Mouse (Mus musculus) midbrain, embryonic 12.5 days (tissue): ENCODE measurements at regions not wholly inside any gene's neighbourhood (a gene's known extent, or its start where the extent isn't known, plus 50 kb on each side); places are given as distances from the start of the nearest gene placed in this dataset.

ENCODE experiments used
- ATAC-seq: fragments of 200-750 bp; cut with Nextera tagmentation; 2 replicates; pipeline ENCODE4 v1.8.0; 2017; ENCODE audit warnings: low read depth, moderate TSS enrichment, moderate library complexity; ENCODE audit not compliant: low FRiP score
- H3K27ac ChIP-seq: fragments of 300-500 bp; sonication (generic); replicated peaks from 2 replicates; pipeline ENCODE4 v1.5.1; 2016; ENCODE audit warnings: mild to moderate bottlenecking
- H3K27me3 ChIP-seq: fragments of 300-500 bp; sonication (generic); 2 replicates; pipeline ENCODE4 v1.6.1; 2016; ENCODE audit warnings: mild to moderate bottlenecking
- H3K36me3 ChIP-seq: fragments of 300-500 bp; sonication (generic); 2 replicates; pipeline ENCODE4 v1.6.1; 2016
- H3K4me1 ChIP-seq: fragments of 300-500 bp; sonication (generic); 2 replicates; pipeline ENCODE4 v1.6.1; 2016
- H3K4me2 ChIP-seq: fragments of 300-500 bp; sonication (generic); replicated peaks from 2 replicates; pipeline ENCODE4 v1.6.1; 2016; ENCODE audit warnings: mild to moderate bottlenecking, moderate library complexity
- H3K4me3 ChIP-seq: fragments of 300-500 bp; sonication (generic); 2 replicates; pipeline ENCODE4 v1.5.1; 2016; ENCODE audit warnings: mild to moderate bottlenecking
- H3K9ac ChIP-seq: fragments of 300-500 bp; sonication (generic); replicated peaks from 2 replicates; pipeline ENCODE4 v1.6.1; 2016; ENCODE audit warnings: mild to moderate bottlenecking, moderate library complexity
- H3K9me3 ChIP-seq: fragments of 300-500 bp; sonication (generic); 2 replicates; pipeline ENCODE4 v1.6.1; 2016; ENCODE audit warnings: mild to moderate bottlenecking
- WGBS: fragments of 180-500 bp; shearing (Covaris S2); methylation state at CpG from one replicate; pipeline ENCODE4 v1.1.7; 2016; 5-methylcytosine and 5-hydroxymethylcytosine counted together

DNA sequence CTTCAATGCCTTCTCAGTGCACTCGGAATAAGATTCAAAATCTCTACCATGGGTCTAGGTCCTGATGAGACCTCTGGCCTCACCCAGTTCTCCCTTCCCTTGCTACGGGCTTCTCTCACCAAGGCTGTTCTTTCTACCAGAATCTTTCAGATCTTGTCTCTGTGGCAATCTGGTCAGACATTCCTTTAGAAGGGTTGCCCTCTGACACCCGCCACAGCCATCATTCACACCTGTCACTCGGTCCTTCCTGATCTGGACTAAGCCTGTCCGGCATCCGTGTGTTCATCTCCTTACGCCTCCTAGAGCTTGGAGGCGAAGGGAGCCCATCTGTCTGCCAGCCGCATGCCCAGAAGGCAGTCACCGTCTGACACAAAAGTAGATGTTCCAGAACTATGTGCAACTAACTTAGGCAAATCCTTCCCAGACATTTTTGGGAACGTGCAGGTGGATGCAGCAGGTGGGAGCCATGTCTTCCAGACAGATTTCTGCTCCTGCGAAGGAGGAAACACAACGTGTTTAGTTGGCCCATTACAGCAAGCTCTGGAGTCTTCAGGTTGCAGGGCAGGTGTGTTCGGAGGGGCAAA is 77.7 kb downstream of the Fam76b start:
- Histone ChIP-seq H3K4me3 (no peak overlapping the region), H3K4me2 (no peak overlapping the region), H3K4me1 (no peaks in the 10 kb centered on the region), H3K9ac (no peak overlapping the region), H3K27ac (no peak overlapping the region), H3K36me3 (no peaks in the 10 kb centered on the region), H3K27me3 (no peaks in the 10 kb centered on the region), H3K9me3 (no peaks in the 10 kb centered on the region)
- 89% methylated on average over 14 of the region's 14 CpGs for whole genome bisulfite sequencing
- ATAC-seq = no peak

DNA sequence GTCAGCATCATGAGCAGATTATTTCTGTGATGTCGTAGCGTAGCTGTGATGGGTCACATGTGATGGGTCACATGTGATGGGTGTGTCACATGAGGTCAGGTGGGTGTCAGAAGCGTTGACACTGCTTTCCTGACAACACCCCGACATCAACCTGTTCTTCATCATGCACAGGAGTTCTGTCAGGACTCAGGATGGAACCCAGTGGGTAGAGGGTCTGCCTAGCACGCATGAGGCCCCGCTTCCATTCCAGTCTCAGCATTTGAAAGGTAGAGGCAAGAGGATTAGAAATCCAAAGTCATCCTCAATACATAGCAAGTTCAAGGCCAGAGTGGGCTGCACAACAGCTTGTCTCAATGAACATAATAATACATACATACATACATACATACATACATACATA is 79.2 kb downstream of the Fam76b start:
- H3K27ac ChIP-seq = no peak overlapping the region
- H3K4me2 ChIP-seq = no peak overlapping the region
- ATAC-seq = no peak
- no peak overlapping the region for H3K9ac ChIP-seq
- no peak overlapping the region for H3K4me3 ChIP-seq
- no peaks in the 10 kb centered on the region for H3K9me3 ChIP-seq
- H3K27me3 ChIP-seq = no peaks in the 10 kb centered on the region
- H3K4me1 ChIP-seq = no peaks in the 10 kb centered on the region
- WGBS = 91% methylated on average over 6 of the region's 6 CpGs
- no peaks in the 10 kb centered on the region for H3K36me3 ChIP-seq

DNA sequence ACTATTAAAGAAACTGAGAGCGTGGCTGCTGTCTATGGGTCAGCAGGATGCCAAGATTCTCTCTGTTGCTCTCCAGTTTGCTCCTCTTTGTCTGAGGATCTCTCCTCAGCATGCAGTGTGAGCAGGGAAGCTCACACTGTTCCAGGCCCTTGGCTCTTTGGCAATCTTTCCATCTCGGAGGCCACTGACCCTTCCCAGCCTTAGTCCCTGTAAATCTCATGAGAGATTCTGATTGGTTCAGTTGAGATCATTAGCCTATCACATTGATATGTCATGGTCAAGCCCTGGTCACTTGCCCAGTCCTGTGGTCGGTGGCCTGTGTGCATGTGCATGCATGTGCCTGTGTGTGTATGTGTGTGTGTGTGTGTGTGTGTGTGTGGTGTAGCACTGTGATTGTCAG is 82.1 kb downstream of the Fam76b start:
- no peak overlapping the region for H3K4me3 ChIP-seq
- no peak overlapping the region for H3K4me2 ChIP-seq
- no peak for ATAC-seq
- no peaks in the 10 kb centered on the region for H3K36me3 ChIP-seq
- H3K9me3 ChIP-seq = no peaks in the 10 kb centered on the region
- no peaks in the 10 kb centered on the region for H3K27me3 ChIP-seq
- H3K4me1 ChIP-seq = no peaks in the 10 kb centered on the region
- H3K27ac ChIP-seq = no peak overlapping the region
- 60% methylated on average over 3 of the region's 3 CpGs for WGBS
- no peak overlapping the region for H3K9ac ChIP-seq

DNA sequence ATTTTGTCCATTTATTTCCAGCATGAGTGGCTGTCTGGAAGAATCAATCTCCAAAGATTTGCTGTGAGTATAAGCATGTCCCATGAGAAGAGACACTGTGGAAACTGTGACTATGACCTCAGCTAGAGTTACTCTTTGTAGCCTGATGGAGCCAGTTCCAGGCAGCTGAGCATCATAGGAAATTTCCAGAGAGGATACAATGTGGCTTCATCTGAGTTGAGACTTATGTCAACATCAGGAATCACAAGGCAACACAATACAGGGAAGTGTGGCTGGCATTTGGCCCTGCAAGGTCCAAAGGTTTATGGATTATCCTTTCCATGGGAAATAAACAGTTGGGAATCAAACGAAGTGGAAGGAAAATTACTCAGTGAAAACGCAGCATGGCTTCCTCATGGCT is 82.6 kb downstream of the Fam76b start:
- ATAC-seq = no peak
- Histone ChIP-seq H3K36me3 (no peaks in the 10 kb centered on the region), H3K27me3 (no peaks in the 10 kb centered on the region), H3K9me3 (no peaks in the 10 kb centered on the region), H3K4me2 (no peak overlapping the region), H3K4me1 (no peaks in the 10 kb centered on the region), H3K9ac (no peak overlapping the region), H3K27ac (no peak overlapping the region), H3K4me3 (no peak overlapping the region)
- 83% methylated on average over 2 of the region's 2 CpGs for WGBS

DNA sequence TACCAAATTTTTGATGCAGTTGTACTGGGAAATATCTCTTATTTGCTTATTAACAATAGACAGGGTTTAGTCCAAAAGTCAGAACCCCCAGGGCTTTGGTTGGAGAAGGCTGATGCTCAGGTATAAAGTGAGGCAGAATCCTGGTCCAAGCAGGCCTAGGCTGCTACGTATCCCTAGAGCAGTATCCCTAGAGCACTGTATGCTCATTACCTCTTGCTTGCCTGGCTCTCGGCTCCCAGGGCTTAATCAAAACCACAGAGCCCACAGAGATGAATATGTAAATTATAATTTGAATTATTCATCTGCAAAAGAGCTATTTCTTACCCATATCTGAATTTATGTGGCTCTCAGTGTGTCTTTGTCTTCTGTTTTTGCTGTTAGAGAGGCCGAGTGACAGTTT is 85.9 kb downstream of the Fam76b start:
- no peak for ATAC-seq
- Histone ChIP-seq H3K4me2 (no peak overlapping the region), H3K4me3 (no peak overlapping the region), H3K9me3 (no peaks in the 10 kb centered on the region), H3K27ac (no peak overlapping the region), H3K9ac (no peak overlapping the region), H3K36me3 (no peaks in the 10 kb centered on the region), H3K27me3 (no peaks in the 10 kb centered on the region), H3K4me1 (peaks cover 1% of the 10 kb centered on the region; the same call in 1 of the 2 replicates)
- 69% methylated on average over 3 of the region's 3 CpGs for WGBS

DNA sequence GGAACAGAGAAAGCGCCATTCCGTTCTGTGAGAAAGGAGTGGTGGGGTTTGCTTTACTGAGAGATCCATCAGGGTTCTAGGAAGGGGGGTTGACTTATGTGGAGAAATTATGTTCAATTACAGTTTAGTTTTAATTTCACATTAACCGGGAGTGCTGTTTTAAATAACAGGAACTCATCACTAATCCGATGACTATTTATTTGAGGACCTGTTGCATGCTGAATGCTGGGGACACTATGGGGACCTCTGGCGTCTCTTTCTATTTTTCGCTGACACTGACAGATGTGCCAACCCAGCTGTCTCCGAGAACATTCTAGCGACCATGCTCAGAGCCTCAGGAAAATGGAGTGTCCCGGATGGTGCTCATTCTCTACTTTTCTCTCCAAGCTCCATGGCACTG is 86.6 kb downstream of the Fam76b start:
- Histone ChIP-seq H3K27ac (no peak overlapping the region), H3K4me1 (peaks cover 7% of the 10 kb centered on the region), H3K9ac (no peak overlapping the region), H3K4me3 (no peak overlapping the region), H3K9me3 (no peaks in the 10 kb centered on the region), H3K4me2 (no peak overlapping the region), H3K27me3 (no peaks in the 10 kb centered on the region), H3K36me3 (no peaks in the 10 kb centered on the region)
- ATAC-seq = no peak
- WGBS = 90% methylated on average over 9 of the region's 9 CpGs

DNA sequence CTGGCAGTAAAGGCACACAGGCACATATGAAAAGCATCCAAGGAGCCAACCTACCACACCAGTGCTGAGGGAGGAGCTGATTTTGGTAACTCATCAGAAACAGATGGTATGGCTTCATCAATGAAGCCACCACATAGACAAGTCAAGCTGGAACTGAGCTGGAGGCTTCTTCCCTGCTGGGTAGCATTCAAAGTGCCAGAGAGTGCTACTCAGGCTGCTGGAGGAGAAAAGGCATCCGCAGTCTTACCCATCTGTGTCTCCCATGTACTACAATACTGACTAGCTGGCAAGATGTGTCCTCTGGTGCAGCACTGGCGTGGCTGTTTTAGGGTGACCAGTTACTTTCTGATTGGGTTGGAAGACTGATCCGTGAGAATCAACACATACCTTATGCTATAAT is 87.3 kb downstream of the Fam76b start:
- Histone ChIP-seq H3K4me1 (peaks cover 7% of the 10 kb centered on the region), H3K4me2 (no peak overlapping the region), H3K9me3 (no peaks in the 10 kb centered on the region), H3K4me3 (no peak overlapping the region), H3K36me3 (no peaks in the 10 kb centered on the region), H3K27ac (no peak overlapping the region), H3K9ac (no peak overlapping the region), H3K27me3 (no peaks in the 10 kb centered on the region)
- WGBS = 87% methylated on average over 3 of the region's 3 CpGs
- ATAC-seq = no peak

DNA sequence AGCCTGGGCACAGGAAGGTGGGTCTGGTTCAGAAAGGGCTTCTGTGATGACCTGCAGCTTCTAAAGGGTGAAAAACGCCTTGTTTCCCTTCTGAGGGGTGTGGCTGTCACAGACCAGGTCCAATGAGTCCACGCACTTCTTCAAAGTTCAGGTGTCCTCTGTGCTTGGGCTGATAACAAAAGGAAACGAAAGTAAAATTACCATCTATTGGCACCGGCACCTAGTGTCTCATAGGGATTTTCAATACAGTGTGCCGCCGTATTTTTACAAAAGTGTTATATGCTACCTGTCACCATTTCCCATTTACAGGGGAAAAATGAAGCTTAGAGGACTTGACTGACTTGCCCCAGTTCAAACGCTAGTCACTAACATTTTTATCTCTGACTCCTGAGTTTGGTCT is 89.3 kb downstream of the Fam76b start:
- Histone ChIP-seq H3K4me2 (no peak overlapping the region), H3K9ac (no peak overlapping the region), H3K27ac (no peak overlapping the region), H3K4me1 (peaks cover 7% of the 10 kb centered on the region), H3K27me3 (no peaks in the 10 kb centered on the region), H3K9me3 (no peaks in the 10 kb centered on the region), H3K4me3 (no peak overlapping the region), H3K36me3 (no peaks in the 10 kb centered on the region)
- no peak for ATAC-seq
- 89% methylated on average over 7 of the region's 7 CpGs for WGBS

DNA sequence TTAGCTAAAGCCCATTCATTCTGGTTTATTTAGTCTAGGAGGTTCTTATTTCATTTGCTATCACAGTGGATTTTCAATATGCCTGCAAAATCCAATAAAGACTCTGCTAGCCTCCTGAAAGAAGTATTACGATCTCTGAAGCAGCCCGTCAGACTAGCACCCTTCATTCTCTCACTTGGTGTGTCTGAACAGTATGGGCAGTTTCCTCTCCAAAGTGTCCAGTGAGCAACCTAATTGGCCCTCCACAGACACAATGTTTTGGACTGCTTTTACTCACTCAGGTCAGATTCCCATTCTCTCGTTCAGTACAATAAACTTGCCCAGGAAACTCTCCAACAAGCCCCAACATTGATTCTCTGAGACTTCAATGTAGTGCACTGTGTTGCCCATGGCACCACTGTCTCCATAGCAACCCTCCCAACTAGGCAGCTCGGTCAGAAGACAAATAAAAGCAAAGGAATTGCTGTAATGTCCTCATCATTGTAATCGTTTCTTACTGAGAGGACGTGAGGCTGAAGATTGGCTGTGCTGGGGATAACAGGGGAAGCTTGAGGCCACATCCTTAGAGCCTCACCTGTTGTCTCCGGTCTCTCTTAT is 91.2 kb downstream of the Fam76b start:
- peak; percentile 59; the same call in 1 of the 2 replicates for ATAC-seq
- Histone ChIP-seq H3K9me3 (no peaks in the 10 kb centered on the region), H3K9ac (no peak overlapping the region), H3K27ac (no peak overlapping the region), H3K36me3 (no peaks in the 10 kb centered on the region), H3K4me3 (no peak overlapping the region), H3K27me3 (no peaks in the 10 kb centered on the region), H3K4me2 (0 out of 2 replicates have a peak overlapping the region, but pooled peaks have one; percentile 3), H3K4me1 (peaks cover 7% of the 10 kb centered on the region)
- WGBS = 39% methylated on average over 7 of the region's 7 CpGs

DNA sequence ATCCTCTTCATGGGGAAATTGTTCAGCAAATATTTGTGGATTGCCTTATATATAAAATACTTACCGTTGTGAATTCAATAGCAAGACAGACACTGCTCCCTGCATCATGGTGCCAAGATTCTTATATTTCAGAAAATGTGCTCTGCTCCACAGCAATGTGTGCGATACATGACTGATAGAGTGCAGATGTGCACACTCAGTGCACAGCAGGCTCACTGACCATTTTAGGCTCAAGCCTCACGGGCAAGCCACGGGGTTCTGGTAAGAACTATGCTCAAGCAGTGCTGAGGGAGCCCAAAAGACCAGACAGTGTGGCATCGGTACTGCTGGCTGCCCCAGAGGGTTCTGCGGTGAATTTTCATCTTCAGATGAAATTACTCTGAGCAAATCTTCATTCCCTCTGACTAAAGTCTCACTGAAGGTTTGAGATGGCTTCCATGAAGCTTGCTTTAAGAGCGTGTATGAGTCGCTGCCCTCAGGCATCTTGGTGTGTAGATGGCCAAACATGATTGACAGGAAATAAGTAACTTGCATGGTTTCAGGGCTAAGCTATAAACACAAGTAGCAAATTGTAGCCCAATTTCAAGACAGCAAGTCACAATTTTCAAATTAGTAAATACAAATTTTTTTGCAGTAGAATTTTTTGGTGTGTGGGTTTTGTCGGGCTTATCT is 92.4 kb downstream of the Fam76b start:
- no peaks in the 10 kb centered on the region for H3K36me3 ChIP-seq
- peaks cover 7% of the 10 kb centered on the region for H3K4me1 ChIP-seq
- H3K4me2 ChIP-seq = no peak overlapping the region
- no peak overlapping the region for H3K9ac ChIP-seq
- H3K4me3 ChIP-seq = no peak overlapping the region
- no peak for ATAC-seq
- 76% methylated on average over 9 of the region's 9 CpGs for WGBS
- no peaks in the 10 kb centered on the region for H3K9me3 ChIP-seq
- no peak overlapping the region for H3K27ac ChIP-seq
- no peaks in the 10 kb centered on the region for H3K27me3 ChIP-seq

DNA sequence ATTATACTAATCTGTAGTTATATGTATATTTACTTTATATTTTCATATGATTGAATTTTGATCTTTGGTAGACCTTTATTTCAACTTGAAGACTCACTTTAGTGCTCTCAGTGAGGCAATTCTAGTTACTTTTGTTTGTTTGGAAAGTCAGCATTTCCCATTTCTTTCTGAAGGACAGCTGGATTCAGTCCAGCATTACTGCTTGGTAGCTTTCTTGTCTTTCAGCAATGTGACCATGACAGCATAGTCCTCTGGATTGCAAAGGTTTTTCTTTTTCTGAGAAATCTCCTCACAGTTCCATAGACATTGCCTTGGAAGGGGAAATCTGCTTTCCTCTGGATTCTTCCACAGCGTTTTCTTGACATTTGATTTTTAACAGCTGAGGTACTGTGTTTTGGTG is 93.1 kb downstream of the Fam76b start:
- H3K27me3 ChIP-seq = no peaks in the 10 kb centered on the region
- ATAC-seq = no peak
- 92% methylated on average over 1 of the region's 1 CpGs for WGBS
- H3K27ac ChIP-seq = no peak overlapping the region
- no peaks in the 10 kb centered on the region for H3K9me3 ChIP-seq
- no peak overlapping the region for H3K4me3 ChIP-seq
- H3K4me2 ChIP-seq = no peak overlapping the region
- H3K4me1 ChIP-seq = peaks cover 7% of the 10 kb centered on the region
- H3K9ac ChIP-seq = no peak overlapping the region
- H3K36me3 ChIP-seq = no peaks in the 10 kb centered on the region

DNA sequence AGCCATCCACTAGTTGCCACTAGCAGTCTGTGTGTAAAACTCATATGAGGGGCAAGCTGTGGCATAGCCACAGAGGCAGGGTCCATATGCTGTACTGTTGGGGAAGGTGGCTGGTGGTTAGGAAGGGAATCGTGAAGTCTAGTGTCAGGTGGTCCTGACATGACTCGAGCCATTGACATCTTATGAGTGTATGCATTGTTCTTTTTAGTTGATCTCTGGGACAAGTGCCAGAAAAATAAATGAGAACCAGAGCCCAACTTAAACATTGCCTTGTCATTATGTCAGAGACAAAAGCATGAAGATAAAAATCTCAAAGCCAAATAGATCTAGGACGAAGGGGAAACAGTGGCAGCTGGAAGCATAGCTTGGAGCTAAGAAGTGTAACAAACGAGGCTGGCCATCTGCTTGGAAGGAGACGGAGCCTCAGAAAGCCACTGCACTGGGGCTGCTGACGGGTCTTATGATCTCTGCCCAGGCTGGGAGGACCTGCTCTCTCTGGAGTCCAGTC is 104.5 kb downstream of the Fam76b start:
- H3K27me3 ChIP-seq = no peaks in the 10 kb centered on the region
- H3K4me1 ChIP-seq = no peaks in the 10 kb centered on the region
- 44% methylated on average over 6 of the region's 6 CpGs for WGBS
- no peak overlapping the region for H3K9ac ChIP-seq
- H3K27ac ChIP-seq = no peak overlapping the region
- H3K36me3 ChIP-seq = no peaks in the 10 kb centered on the region
- H3K4me2 ChIP-seq = no peak overlapping the region
- no peak overlapping the region for H3K4me3 ChIP-seq
- no peak for ATAC-seq
- H3K9me3 ChIP-seq = 0 out of 2 replicates have a peak, but pooled peaks cover 9% of the 10 kb centered on the region
